Comparison of ENCODE assay signal across 15 mouse cellular contexts in genomic region chr3:149498765-149499164, GRCm38 (mm10).
"Had no signal": no experiment of that assay in that cellular context is flagged by ENCODE, and none has a peak within 500 bp of the region (broad histone marks: within the 10 kb centered on the region; RNA-seq: fewer than 3 reads in every experiment).

No protein-coding gene starts in this region.

- DNase-seq: liver, postnatal 0 days; lung, adult 2 months; lung, postnatal 14 days; lung, postnatal 36 days; right cerebral cortex, postnatal 14 days; thymus, adult 18-20 months; thymus, postnatal 14 days; thymus, postnatal 36 days had no signal

- H3K27me3 ChIP-seq: liver, embryonic 15.5 days; lung, embryonic 15.5 days; midbrain, embryonic 15.5 days; neural tube, embryonic 12.5 days had no signal

- H3K4me1 ChIP-seq: liver, embryonic 15.5 days; lung, embryonic 15.5 days; midbrain, embryonic 13.5 days; midbrain, embryonic 15.5 days; neural tube, embryonic 12.5 days had no signal

- H3K9me3 ChIP-seq: liver, embryonic 15.5 days; lung, embryonic 15.5 days; midbrain, embryonic 13.5 days; midbrain, embryonic 15.5 days; neural tube, embryonic 12.5 days had no signal

- H3K36me3 ChIP-seq: liver, embryonic 15.5 days; lung, embryonic 15.5 days; midbrain, embryonic 13.5 days; midbrain, embryonic 15.5 days; neural tube, embryonic 12.5 days had no signal

- H3K4me3 ChIP-seq: liver, embryonic 15.5 days; lung, embryonic 15.5 days; midbrain, embryonic 13.5 days; midbrain, embryonic 15.5 days; neural tube, embryonic 12.5 days had no signal

- ATAC-seq: liver, postnatal 0 days; lung, postnatal 0 days; midbrain, embryonic 13.5 days; midbrain, embryonic 15.5 days had no signal

- H3K9ac ChIP-seq: liver, embryonic 15.5 days; liver, postnatal 0 days; lung, embryonic 15.5 days; midbrain, embryonic 13.5 days; midbrain, embryonic 15.5 days; neural tube, embryonic 12.5 days had no signal

- H3K27ac ChIP-seq: liver, embryonic 15.5 days; lung, embryonic 15.5 days; macrophage; midbrain, embryonic 13.5 days; midbrain, embryonic 15.5 days; neural tube, embryonic 12.5 days had no signal
